Mouse (Mus musculus) kidney, embryonic 16.5 days (tissue): ENCODE results near the gene Evi2a. TPM values are rescaled to one million over a fixed set of nuclear protein-coding genes. Genes with fewer than 3 reads are reported as not detected.

Source experiments
- ATAC-seq: fragments of 200-750 bp; cut with Nextera tagmentation; 2 replicates; pipeline ENCODE4 v1.8.0; 2017; ENCODE audit warnings: moderate TSS enrichment; ENCODE audit not compliant: low FRiP score, low TSS enrichment
- H3K27ac ChIP-seq: fragments of 300-500 bp; sonication (generic); 2 replicates; pipeline ENCODE4 v1.5.1; 2014; ENCODE audit warnings: low read length
- H3K27me3 ChIP-seq: fragments of 300-500 bp; sonication (generic); 2 replicates; pipeline ENCODE4 v1.6.1; 2014; ENCODE audit warnings: low read length, control low read depth, mixed read lengths; ENCODE audit not compliant: insufficient read depth
- H3K36me3 ChIP-seq: fragments of 300-500 bp; sonication (generic); 2 replicates; pipeline ENCODE4 v1.6.1; 2014; ENCODE audit warnings: low read length, control low read depth, mixed read lengths; ENCODE audit not compliant: insufficient read depth
- H3K4me1 ChIP-seq: fragments of 300-500 bp; sonication (generic); 2 replicates; pipeline ENCODE4 v1.6.1; 2014; ENCODE audit warnings: low read length, control low read depth, mixed read lengths; ENCODE audit not compliant: insufficient read depth
- H3K4me2 ChIP-seq: fragments of 300-500 bp; sonication (generic); replicated peaks from 2 replicates; pipeline ENCODE4 v1.6.1; 2014; ENCODE audit warnings: low read depth, low read length
- H3K4me3 ChIP-seq: fragments of 300-500 bp; sonication (generic); 2 replicates; pipeline ENCODE4 v1.5.1; 2014; ENCODE audit warnings: mild to moderate bottlenecking, low read length
- H3K9ac ChIP-seq: fragments of 300-500 bp; sonication (generic); replicated peaks from 2 replicates; pipeline ENCODE4 v1.6.1; 2014; ENCODE audit warnings: low read length
- H3K9me3 ChIP-seq: fragments of 300-500 bp; sonication (generic); 2 replicates; pipeline ENCODE4 v1.6.1; 2016; ENCODE audit warnings: low read length, control low read depth
- WGBS: fragments of 180-500 bp; shearing (Covaris S2); extraction: QIAGEN DNeasy Blood & Tissue Kit; methylation state at CpG from one replicate; pipeline ENCODE4 v1.1.7; 2014; 5-methylcytosine and 5-hydroxymethylcytosine counted together
- polyA plus RNA-seq: library from polyadenylated mRNA; unstranded; fragments of >200 nt; fragmentation: Nextera tagmentation; extraction: Ambion mirVana; gene quantifications from 2 replicates; pipeline ENCODE4 v1.2.1, GENCODE M21; 2015

Gene Evi2a
- polyA plus RNA-seq, 1 experiment from 2014 or later: 2.3 TPM

GRCm38 (mm10) chr11:79515331-79515730, 15.1 kb downstream of the Evi2a start:
- Histone ChIP-seq H3K4me2 (no peak overlapping the region), H3K27ac (no peak overlapping the region), H3K27me3 (no peaks in the 10 kb centered on the region), H3K9ac (no peak overlapping the region), H3K9me3 (no peaks in the 10 kb centered on the region), H3K4me1 (no peaks in the 10 kb centered on the region), H3K36me3 (no peaks in the 10 kb centered on the region), H3K4me3 (no peak overlapping the region)
- ATAC-seq: no peak
- 61% methylated on average over 6 of the region's 6 CpGs for WGBS

DNA sequence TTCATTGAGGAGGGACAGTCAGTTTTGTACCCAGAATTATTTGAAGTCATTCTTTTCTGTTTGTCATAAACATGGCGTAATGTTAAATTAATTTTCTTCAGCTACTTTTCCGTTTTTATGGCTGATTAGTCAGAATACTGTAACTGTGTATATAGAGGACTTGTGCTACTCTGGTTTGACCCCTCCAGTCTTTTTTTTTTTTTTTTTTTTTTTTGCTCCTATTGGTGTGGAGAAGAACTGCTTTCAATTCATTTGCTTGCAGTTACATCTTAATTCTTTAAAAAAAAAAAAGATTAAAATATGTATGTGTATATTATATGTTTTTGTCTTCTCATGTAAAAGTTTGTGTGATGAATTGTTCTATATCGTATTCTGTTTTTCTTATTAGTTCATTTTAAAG, 18.4 kb downstream of the Evi2a start:
- Histone ChIP-seq H3K4me1 (no peaks in the 10 kb centered on the region), H3K27me3 (no peaks in the 10 kb centered on the region), H3K4me3 (no peak overlapping the region), H3K9ac (no peak overlapping the region), H3K36me3 (no peaks in the 10 kb centered on the region), H3K4me2 (no peak overlapping the region), H3K9me3 (no peaks in the 10 kb centered on the region), H3K27ac (no peak overlapping the region)
- ATAC-seq: no peak
- 89% methylated on average over 3 of the region's 3 CpGs for WGBS

DNA sequence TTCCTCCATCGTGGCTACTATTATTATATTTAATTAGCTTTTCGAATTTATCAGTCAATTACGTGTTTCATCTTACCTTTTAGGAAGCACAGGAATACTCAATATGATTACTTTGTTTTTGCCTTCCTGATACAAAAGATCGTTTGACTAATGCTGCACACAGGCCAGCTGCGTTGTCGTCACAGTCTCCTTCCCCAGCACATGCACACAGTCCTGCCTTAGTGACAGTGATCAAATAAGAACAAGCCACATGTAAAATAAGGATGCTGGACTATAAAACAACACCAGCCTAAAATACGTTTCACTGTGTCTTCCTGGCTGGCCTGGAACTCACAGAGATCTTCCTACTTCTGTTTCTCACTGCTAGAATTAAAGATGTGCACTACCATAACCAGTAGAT, 25.9 kb downstream of the Evi2a start:
- Histone ChIP-seq H3K36me3 (0 out of 2 replicates have a peak, but pooled peaks cover 2% of the 10 kb centered on the region), H3K9me3 (no peaks in the 10 kb centered on the region), H3K27me3 (no peaks in the 10 kb centered on the region), H3K9ac (no peak overlapping the region), H3K27ac (no peak overlapping the region), H3K4me1 (0 out of 2 replicates have a peak, but pooled peaks cover 3% of the 10 kb centered on the region), H3K4me2 (no peak overlapping the region), H3K4me3 (no peak overlapping the region)
- WGBS: 88% methylated on average over 7 of the region's 7 CpGs
- no peak for ATAC-seq

DNA sequence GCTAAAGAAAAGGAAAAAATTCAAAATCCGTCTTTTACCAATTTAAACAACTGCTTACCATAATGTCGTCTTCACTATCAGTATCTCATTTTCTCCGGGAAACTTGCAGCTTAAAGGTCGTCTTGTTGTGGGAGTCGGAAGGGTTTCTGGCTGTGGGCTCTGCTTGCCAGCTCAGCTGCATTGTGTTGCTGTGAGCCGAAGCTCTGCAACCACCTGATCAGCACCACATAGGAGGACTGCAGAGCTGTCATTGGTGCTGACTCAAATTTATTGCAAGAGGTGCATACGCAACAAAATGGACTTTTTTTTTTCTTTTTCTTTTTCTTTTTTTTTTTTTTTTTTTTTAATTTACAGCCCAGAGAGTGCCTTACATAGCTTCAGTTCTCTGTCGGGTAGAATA, 26.6 kb downstream of the Evi2a start, which contains the start of gene Omg:
Omg (minus strand) TSS at position 240 of the 400 bp plus-strand sequence.
- H3K4me3 ChIP-seq: no peak within 1 kb of the TSS
- no peak within 1 kb of the TSS for H3K27ac ChIP-seq
- no peak for ATAC-seq
- H3K9ac ChIP-seq: no peak within 1 kb of the TSS
- H3K36me3 ChIP-seq: 0 out of 2 replicates have a peak, but pooled peaks cover 2% of the 10 kb centered on the region
- 42% methylated on average over 8 of the region's 8 CpGs for WGBS
- H3K4me2 ChIP-seq: no peak within 1 kb of the TSS
- no peaks in the 10 kb centered on the region for H3K27me3 ChIP-seq
- H3K9me3 ChIP-seq: no peaks in the 10 kb centered on the region
- H3K4me1 ChIP-seq: 0 out of 2 replicates have a peak, but pooled peaks cover 3% of the 10 kb centered on the region

GRCm38 (mm10) chr11:79502917-79503316, 27.5 kb downstream of the Evi2a start:
- Histone ChIP-seq H3K9ac (no peak overlapping the region), H3K4me3 (no peak overlapping the region), H3K9me3 (no peaks in the 10 kb centered on the region), H3K36me3 (0 out of 2 replicates have a peak, but pooled peaks cover 2% of the 10 kb centered on the region), H3K4me1 (0 out of 2 replicates have a peak, but pooled peaks cover 3% of the 10 kb centered on the region), H3K27ac (no peak overlapping the region), H3K27me3 (no peaks in the 10 kb centered on the region), H3K4me2 (no peak overlapping the region)
- WGBS: 80% methylated on average over 2 of the region's 2 CpGs
- ATAC-seq: no peak

- Histone ChIP-seq H3K27ac (no peak overlapping the region), H3K9me3 (no peaks in the 10 kb centered on the region), H3K27me3 (no peaks in the 10 kb centered on the region), H3K36me3 (0 out of 2 replicates have a peak, but pooled peaks cover 4% of the 10 kb centered on the region), H3K4me1 (no peaks in the 10 kb centered on the region), H3K9ac (no peak overlapping the region), H3K4me3 (no peak overlapping the region), H3K4me2 (no peak overlapping the region)
- no peak for ATAC-seq
- WGBS: 76% methylated on average over 10 of the region's 10 CpGs
These were observed 35.2 kb downstream of the Evi2a start for GRCm38 (mm10) chr11:79494976-79495800.

DNA sequence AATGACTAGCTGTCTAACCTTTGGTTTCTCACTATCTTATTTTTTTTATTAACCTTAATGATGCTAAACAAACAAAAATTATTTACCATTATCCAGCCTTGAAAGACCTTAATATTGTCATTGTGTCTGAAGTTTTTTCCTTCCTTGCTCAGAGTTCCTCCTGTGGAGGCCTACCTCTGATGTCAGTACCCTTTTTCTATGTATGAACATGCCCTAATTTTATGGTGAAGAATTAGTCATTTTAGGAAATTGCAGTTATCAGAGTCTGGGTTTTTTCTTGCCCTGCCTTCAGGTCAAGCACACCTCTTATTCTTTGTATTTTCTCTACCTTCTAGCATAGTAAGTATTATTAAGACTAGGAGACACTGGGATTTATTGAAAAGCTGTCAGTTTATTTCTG, 45.7 kb downstream of the Evi2a start:
- no peak for ATAC-seq

GRCm38 (mm10) chr11:79483876-79484528, 46.4 kb downstream of the Evi2a start:
- no peak overlapping the region for H3K4me2 ChIP-seq
- H3K27me3 ChIP-seq: no peaks in the 10 kb centered on the region
- 65% methylated on average over 7 of the region's 7 CpGs for WGBS
- H3K27ac ChIP-seq: no peak overlapping the region
- no peak overlapping the region for H3K4me3 ChIP-seq
- peaks cover 7% of the 10 kb centered on the region for H3K36me3 ChIP-seq
- H3K9ac ChIP-seq: no peak overlapping the region
- no peaks in the 10 kb centered on the region for H3K9me3 ChIP-seq
- ATAC-seq: no peak
- no peaks in the 10 kb centered on the region for H3K4me1 ChIP-seq

More for the DNA sequence above, 45.7 kb downstream of the Evi2a start:
- Histone ChIP-seq H3K4me2 (no peak overlapping the region), H3K9ac (no peak overlapping the region), H3K9me3 (no peaks in the 10 kb centered on the region), H3K36me3 (peaks cover 7% of the 10 kb centered on the region), H3K27ac (no peak overlapping the region), H3K27me3 (no peaks in the 10 kb centered on the region), H3K4me3 (no peak overlapping the region), H3K4me1 (no peaks in the 10 kb centered on the region)

DNA sequence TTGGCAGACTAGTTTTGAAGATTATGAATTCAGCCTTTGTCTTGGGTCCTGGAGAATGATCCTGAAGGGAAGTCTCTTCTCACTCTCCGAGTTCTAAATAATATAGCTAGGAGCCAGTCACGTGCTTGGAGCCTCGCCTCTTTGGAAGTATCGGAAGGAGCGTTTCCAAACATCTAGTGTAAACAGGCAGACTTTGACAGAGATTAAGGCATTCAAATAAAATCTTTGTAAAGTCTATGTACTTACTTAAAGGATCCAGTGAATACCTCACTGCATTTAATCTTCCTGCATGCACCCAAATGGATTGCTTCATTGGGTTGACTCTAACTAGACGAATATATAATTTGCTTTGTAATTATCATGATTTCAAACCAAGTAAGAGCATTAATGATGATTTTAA, 47.0 kb downstream of the Evi2a start:
- no peaks in the 10 kb centered on the region for H3K4me1 ChIP-seq
- no peak overlapping the region for H3K9ac ChIP-seq
- H3K27me3 ChIP-seq: no peaks in the 10 kb centered on the region
- ATAC-seq: no peak
- H3K4me2 ChIP-seq: no peak overlapping the region
- WGBS: 90% methylated on average over 6 of the region's 6 CpGs
- H3K27ac ChIP-seq: no peak overlapping the region
- H3K36me3 ChIP-seq: peaks cover 7% of the 10 kb centered on the region
- H3K4me3 ChIP-seq: no peak overlapping the region
- no peaks in the 10 kb centered on the region for H3K9me3 ChIP-seq
